Mouse (Mus musculus) megakaryocyte-erythroid progenitor cell, adult 5-6 weeks (primary cell): Measurements from ENCODE around the gene Hint2. TPM values are rescaled to one million over a fixed set of nuclear protein-coding genes. Genes with fewer than 3 reads are reported as not detected.
A peak's percentile ranks its signal among the peaks of the same experiment; 100 is the strongest.

Source experiments
- ATAC-seq: replicated peaks from 2 replicates; pipeline ENCODE4 v1.8.0; 2016; ENCODE audit warnings: mild to moderate bottlenecking, inconsistent platforms; ENCODE audit not compliant: severe bottlenecking, poor library complexity, low FRiP score, low TSS enrichment
- total RNA-seq, 2 experiments: library from RNA; stranded (forward) in 1 of 2; stranded (reverse) in 1 of 2; fragments of 200-1000, 215-1000 nt in 1 of 2; fragments of >200 nt in 1 of 2; fragmentation: Nextera tagmentation in 1 of 2; gene quantifications; 2 replicates each; pipeline ENCODE4 v1.2.3; 2014 to 2017

Hint2 gene
- total RNA-seq, 2 experiments from 2014 or later: 43.1 to 73.0 TPM

DNA sequence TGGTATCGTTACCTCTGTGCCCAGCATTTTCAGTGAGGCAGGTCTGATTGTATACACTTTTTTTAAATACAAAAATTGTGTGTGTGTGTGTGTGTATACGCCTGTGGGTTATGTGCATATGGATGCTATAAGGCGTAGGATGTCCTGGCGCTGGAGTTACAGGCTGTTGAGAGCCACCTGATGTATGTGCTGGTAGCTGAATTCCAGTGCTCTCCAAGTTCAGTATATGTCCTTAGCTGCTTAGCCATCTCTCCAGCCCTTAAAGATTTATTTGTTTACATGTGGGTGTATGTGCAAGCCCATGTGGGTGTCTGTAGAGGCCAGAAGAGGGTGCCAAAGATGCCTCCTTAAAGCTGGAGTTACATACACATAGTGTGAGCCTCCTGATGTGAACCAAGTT lies 880 bp upstream of the Hint2 start:
- ATAC-seq: no peak

DNA sequence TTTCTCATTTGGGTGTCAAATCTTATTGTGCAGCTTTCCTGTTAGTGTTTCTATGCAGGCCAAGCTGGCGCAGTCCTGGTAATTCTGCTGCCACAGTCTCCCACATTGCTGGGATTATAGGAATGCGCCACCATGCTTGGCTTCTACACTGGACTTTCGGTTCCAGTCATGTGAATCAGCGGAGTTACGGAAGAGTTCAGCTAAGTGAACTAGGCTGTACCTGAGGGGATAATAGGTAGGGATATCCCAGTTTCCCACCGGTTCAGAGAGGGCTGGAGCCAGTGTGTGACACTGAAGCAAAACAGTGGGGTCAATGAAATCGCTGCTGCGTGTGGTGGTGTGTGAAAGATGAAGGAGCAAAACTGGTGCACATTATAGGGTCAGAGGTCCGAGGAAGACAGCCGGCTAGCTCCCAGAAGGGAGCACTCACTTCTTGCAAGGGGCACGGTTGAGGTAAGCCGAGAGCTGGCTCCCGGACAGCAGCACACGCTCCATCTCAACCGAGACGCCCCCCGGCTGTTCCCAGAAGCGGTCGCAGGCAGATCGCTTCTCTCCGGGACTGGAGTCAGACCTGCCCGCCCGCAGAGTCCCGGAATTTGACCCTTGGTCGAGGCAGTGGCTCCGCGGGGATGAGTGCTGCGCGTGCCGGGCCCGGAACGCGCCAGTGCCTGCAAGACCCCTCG lies 469 bp downstream of the Hint2 start:
- 0 out of 2 replicates have a peak, but pooled peaks have one; percentile 0 for ATAC-seq

- ATAC-seq: 0 out of 2 replicates have a peak, but pooled peaks have one; percentile 29
Measured at GRCm38 (mm10) chr4:43653161-43654015, 2.9 kb downstream of the Hint2 start, which contains the start of gene Spag8. TSS of gene Spag8 (minus strand) at chr4:43653594.

- no peak for ATAC-seq
Measured at GRCm38 (mm10) chr4:43652726-43653125, 3.5 kb downstream of the Hint2 start.

GRCm38 (mm10) chr4:43649783-43650182 lies 6.5 kb downstream of the Hint2 start:
- no peak for ATAC-seq

DNA sequence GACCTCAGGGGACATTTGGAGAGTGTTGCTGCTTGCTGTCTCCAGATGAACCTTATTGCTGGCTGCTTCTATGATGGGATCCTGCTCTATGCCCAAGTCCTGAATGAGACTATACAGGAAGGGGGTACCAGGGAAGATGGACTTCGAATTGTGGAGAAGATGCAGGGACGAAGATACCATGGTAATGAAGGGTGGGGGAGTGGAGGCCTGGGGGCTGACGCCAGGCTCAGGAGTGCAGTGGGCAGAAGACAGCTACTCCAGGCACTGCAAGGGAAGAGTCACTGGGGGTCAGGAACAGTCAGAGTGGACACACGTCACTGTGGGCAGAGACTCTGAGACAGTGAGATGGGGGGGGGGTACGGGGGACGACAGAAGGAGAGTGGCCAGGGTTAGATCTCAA lies 15.8 kb downstream of the Hint2 start:
- ATAC-seq: no peak

GRCm38 (mm10) chr4:43640076-43640475 lies 16.2 kb downstream of the Hint2 start:
- ATAC-seq: no peak

GRCm38 (mm10) chr4:43636751-43637150 lies 19.5 kb downstream of the Hint2 start:
- ATAC-seq: no peak

GRCm38 (mm10) chr4:43634621-43635374 lies 21.5 kb downstream of the Hint2 start:
- no peak for ATAC-seq

- ATAC-seq: no peak
Measured at GRCm38 (mm10) chr4:43633736-43634135, 22.5 kb downstream of the Hint2 start.

- no peak for ATAC-seq
Measured at GRCm38 (mm10) chr4:43633296-43633695, 23.0 kb downstream of the Hint2 start.

GRCm38 (mm10) chr4:43631956-43632920 lies 24.0 kb downstream of the Hint2 start:
- ATAC-seq: no peak

DNA sequence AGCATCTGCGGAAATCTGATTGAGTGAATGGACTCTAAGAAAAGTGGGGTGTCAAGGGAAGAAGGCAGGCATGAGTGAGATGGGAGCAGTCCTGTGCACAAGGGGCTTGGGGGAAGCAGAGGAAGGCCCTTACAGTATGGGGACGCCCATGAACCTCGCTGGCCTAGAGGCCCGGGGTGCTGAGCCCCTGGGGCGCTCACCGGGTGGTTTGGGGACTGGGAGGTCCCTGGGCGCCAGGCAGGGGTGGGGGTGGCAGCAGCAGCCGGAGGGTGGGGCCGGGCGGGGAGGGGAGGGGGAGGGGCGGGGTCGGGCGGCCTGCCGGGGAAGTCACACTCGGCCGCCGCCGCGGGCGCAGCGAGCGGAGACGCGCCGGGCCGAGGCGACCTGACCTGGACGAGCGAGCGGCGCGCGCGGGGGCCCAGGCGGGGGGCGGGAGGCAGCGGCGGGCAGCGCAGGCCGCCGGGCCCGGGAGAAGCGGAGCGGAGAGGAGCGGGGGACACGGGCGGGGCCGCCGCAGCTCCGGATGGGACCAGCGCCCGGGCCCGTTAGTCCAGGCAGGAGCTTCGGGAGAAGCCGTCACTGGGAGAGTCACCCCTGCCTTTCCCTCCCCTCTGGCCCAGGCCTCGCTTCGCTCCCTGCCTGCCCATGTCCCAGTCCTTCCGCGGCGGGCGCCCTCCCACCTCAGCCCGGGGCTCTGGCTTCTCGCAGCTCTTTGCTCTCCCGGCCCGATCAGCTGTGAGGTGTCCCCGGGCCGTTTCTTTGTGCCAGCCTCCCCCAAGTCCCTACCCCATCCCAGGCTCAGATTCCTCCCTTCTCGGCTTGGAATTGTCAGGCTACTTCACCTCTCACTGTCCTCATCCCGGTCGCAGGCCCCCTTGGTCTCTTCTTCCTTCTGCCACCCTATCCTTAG lies 25.0 kb downstream of the Hint2 start, which contains the start of gene Npr2:
Gene Npr2, plus strand, starts transcription at position 890 of the 910 bp plus-strand sequence.
- ATAC-seq: no peak

- no peak for ATAC-seq
Measured at GRCm38 (mm10) chr4:43630671-43631045, 25.6 kb downstream of the Hint2 start.

- peak; percentile 82 for ATAC-seq
Measured at GRCm38 (mm10) chr4:43630030-43630581, 26.2 kb downstream of the Hint2 start.

GRCm38 (mm10) chr4:43629106-43629817 lies 27.0 kb downstream of the Hint2 start:
- ATAC-seq: no peak
